Mouse (Mus musculus) CD4-positive helper T cell, adult 2 months (primary cell): Measurements from ENCODE around the gene Mthfd2.
A peak's percentile ranks its signal among the peaks of the same experiment; 100 is the strongest.

Source experiments
- DNase-seq: peaks from one replicate; pipeline ENCODE4 v3.0.0-alpha.2; 2012; ENCODE audit warnings: low read depth, missing footprints, low spot score

Gene Mthfd2

DNA sequence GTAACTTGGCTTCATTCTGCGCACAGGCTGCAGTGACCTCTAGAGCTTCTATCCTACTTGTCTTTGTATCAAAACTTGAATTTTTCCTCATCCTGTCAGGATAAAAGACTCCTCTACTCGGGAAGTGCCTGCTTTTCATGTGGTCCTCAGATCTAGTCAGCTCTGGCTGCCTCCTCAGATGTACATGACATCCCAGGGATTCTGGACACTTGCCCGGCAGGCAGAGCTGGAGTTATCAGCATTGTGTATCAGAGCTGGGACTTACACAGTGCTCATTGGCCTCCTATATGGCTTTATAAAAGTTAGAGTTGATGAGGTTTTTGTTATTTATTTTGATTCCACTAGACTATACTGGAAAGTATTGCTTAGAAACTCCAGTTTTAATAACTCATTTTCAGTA is 15.7 kb upstream of the Mthfd2 start:
- DNase-seq = no peak

DNA sequence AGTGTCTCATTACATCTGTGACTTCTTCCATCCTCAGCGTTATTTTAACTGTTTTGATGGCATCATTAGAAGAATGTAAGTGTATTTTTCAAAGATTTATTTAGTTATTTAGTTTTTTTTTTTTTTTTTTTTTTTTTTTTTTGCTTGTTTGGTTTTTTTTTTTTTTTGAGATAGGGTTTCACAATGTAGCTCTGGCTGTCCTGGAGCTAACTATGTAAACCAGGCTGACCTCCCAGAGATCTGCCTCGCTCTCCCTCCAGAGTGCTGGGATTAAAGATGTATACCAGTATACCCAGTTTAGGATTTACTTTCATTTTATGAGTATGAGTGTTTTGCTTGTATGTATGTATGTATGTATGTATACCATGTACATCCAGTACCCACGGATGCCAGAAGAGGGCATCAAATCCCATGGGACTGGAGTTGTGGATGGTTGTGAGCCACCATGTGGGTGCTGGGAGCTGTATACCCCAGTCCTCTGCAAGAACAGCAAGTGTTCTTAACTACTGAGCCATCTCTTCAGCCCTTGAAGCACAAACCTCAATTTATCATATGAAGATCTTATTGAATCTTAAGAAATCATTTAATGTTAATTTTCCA is 2.0 kb upstream of the Mthfd2 start:
- no peak for DNase-seq

DNA sequence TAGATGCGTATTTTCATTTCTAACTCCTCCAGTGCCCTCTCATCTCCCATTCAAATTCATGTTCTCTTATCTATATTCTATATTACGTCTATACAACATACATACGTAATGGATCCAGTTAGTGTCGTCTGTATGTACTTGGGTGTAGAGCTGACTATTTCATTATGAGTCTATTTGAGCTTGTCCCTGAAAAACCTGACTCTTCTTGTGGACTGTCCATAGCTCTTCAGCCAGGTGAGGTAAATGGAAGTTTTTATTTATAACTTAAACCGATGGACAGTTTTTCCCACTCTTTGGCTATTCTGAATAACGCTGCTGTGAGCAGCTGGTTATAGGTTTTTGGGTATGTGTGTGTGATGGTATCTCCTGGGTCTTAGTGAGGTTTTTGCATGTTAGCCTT is 1.1 kb upstream of the Mthfd2 start:
- peak; percentile 51 for DNase-seq

DNA sequence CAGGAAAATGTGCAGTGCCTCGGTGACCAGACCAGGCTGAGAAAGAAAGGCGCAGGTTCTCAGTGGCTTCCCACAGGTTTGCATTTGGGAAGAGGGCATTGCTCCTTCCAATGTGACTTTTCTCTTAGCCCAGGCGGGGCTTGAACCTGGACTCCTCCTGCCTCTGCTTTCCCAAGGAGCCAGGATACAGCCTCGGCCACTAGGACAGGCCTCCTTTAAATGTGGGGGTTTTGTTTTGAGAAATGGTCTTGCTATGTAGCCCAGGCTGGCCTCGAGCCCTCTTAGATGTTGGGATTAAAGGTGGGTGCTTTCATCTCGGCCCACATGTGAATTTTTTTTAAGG is 657 bp upstream of the Mthfd2 start:
- no peak for DNase-seq

DNA sequence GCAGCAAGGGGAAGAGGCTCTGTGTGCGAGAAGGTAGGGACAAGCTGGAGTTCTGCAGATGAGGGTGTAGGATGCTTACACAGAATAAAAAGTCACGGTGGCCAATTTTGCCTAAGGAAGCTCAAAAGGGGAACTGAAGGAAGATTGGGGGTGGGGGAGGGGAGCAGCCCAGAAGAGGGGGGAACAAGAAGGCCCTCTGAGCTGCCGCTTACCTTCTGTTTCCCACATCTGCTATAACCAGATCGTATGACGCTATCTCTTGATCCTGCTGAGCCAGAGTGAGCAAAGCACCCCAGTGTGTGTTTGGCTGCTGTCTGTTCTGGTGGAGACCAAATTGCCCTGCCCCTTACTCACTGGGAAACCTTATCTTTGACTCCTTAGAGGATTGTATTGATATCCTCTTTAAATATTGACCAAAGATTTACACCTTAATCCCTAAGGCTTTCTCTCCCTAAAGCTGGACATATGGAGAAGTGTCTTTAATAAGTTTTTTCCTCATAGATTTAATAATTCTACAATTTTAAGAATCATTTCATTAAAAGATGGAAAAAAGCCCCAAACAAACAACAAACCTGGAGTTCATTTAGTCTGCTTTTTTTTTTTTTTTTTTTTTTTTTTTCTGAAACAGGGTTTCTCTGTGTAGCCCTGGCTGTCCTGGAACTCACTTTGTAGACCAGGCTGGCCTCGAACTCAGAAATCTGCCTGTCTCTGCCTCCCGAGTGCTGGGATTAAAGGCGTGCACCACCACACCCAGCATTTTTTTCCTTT is 1.9 kb downstream of the Mthfd2 start:
- DNase-seq = no peak

DNA sequence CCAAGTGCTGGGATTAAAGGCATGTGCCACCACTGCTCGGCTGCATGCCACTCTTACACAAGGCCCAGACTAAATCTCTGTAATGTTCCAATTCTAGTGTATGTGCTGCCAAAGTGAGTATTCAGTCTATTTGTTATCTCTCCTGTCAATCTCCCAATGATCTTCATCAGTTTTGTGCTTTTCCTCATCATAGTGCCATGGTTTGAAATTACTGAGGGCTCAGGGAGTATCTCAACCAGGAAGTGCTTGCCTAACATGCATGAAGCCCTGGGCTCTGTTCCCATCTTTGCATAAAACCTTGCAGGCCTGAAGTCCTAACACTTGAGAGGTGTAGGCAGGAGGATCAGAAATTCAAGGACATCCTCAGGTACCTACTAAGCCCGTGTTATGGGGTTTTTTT is 2.9 kb downstream of the Mthfd2 start:
- no peak for DNase-seq

DNA sequence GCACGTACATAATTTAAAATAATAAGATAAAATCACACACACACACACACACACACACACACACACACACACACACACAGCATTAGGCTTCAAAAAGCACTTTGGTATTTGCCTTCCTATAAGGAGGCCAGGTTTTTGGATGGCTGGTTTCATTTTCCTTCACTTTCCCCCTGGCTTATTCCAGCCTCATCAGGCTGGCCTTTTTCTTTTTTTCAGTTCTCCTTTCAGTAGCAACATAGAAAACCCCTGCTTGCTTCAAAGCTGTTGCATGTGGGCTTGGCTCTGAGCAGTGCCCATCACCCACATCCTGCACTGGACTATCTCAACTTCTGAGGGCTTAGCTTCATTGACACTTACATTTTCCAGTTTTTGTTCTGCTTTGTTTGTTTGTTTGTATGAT is 3.8 kb downstream of the Mthfd2 start:
- peak; percentile 27 for DNase-seq

DNA sequence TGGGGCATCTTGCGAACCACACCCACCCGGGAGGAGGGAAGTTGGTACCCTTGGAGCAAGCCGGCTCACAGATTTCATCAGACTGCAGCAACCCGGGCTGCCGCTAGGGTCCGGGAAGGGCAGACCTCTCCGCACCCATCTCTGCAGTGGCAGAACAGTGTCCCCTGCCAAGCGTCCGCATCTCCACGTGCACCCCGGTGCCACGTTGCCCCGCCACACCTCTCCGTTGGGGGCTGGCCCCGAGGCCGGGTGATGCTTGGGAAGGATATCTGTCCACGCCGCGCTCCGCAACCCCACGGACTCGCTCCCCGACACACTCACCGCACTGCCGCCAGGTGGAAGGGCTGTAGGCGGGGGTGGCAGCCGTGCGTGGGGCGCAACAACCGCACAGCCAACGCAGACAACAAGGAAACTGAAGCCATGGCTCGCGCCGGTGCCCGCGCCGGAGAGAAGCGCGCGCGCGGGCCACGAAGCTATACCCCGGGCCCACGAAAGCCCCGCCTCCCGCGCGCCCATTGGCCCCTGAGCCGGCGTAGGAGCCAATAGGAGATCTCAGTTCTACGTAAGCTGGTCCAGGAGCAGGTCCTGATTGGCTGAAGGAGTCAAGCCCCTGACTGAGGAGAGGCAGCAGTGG is 8.5 kb downstream of the Mthfd2 start:
- peak; percentile 93 for DNase-seq

DNA sequence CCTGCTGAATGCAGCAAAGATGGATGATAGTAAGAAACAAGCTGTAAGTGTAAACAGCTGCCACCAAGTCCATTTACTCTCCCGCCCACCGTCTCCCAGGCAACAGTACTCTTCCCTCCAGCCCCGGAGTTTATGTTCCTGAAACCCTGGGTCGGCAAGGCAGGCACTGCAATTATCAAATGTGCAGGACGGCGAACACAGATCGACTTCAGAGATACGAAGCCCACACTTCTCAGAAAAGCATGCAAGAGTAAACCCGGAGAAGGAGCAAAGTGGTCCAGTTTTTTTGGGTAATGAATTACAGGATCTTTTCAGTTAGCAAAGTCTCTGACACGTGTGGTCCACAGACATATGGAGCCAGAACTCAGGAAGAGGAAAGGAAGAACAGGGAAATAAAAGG is 9.7 kb downstream of the Mthfd2 start:
- DNase-seq = no peak

DNA sequence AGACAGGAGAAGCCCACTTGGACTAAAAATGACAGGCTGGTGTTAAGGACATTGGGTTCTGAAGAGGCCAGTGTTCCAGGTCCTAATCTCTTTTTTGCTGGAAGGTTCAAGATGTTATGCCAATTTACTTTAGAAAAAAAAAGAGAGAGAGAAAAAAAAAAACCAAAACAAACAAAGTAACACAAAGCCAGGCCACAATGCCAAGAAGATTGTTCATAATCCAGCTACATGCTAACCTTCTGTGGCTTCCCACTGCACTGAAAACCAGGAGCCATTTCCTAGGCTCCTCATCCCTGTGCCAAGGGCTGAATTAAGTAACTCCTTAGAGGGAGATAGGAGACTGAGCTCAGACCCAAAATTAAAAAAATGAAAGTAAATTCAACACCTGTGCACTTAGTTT is 10.4 kb downstream of the Mthfd2 start:
- DNase-seq = no peak

DNA sequence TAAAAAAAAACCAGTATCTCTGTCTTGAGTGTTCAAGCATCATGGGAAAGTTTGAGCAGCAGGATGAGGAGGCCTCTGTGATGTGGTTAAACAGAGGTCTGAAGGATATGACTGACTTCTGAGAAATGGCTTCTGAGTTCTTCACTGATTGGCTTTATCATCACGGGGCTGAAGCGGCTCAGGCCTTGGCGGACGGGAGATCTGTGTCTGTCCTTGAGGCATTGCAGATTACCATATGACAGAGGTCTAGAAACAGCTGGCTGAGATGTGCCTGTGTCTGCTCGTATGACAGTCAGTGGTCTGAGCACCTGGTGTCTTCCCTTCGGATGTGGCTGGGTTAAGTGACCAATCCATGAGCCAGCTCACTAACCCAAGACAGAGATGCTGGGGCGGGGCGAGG is 13.2 kb downstream of the Mthfd2 start:
- DNase-seq = peak; percentile 83

DNA sequence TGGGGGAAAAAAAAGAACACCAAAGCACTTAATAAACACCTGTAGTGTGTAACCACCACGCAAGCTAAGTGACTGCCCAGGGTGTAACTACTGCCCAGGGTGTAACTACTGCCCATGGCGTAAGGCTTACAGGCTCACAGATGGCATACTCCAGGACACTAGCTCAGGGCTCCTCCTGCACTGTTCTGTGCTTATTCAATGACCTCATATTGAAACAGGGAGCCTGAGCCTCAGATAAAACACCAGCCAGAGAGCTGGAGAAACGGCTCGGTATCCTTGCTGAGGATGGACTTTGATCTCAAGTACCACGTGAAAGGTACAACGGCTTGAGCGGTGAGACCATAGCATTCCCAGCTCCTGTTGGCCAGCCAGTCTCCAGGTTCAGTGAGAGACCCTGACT is 13.7 kb downstream of the Mthfd2 start:
- DNase-seq = no peak

DNA sequence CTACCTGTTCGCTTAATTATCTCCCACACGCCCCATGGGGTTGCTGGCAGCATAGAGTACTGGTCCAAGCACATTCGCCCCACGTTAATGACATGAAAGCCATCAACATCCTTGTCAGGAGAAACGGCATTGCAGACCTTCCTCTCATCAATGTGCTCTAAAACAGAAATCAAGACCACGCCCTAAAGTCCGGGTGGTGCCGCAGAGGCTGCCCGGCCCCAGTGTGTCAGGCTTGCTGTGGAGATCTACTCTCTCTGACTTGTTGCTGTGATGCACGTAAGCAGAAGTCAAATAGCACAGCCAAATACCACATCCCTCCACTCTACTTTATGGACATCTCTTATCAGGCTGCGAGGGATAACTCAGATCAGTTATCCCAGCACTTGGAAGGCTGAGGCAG is 14.5 kb downstream of the Mthfd2 start:
- DNase-seq = peak; percentile 19

DNA sequence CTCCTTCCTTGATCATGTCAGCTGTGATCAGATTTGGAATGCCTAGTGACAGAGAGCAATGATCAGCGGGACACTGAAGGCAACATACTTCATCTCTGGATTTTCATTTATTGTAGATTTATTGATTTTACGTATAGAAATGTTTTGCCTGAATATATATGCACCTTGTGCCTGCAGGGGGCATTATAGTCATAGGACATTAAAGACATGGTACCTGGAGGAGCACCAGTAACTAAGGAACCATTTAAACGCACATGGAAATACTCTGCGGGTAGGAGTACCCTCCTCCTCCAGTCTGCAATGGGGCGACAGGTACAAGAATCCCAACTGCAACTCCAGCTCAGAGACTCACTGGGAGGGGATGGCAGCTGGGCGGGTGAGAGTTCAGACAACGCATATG is 16.7 kb downstream of the Mthfd2 start:
- peak; percentile 50 for DNase-seq

DNA sequence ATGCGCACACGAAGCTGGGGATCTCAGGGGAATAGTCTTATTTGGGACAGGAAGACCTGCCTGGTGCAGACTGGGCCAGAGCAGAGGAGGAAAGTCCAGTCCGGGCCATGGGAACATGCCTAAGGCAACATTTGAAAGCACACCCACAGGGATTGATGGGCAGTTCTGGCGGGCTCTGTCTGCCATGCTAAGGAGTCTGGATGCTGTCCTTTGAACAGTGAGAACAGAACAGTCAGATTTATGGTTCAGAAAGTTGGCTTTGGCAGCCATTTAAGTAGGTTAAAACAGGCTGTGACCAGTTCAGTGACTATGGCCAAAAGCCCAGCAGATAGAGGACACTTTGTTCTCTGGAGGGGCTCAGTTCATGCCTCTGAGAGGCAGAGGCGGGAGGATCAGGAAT is 23.4 kb downstream of the Mthfd2 start:
- no peak for DNase-seq

DNA sequence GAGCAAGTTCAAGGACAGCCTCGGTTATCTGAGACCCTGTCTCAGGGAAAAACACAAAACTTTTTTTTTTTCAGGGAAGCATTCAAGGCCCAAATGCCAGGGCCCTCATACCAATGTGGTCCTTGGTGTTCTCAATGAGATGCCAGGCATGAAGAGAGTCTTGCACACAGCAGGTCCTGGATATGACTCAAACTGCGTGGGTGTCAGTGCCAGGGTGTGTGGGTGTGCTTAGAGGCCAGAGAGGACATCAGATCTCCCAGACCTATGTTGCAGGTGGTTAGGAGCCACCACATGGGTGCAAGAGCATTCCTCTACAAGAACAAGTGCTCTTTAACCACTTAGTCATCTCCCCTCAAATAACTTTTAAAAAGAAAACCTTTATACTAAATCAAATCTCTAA is 24.4 kb downstream of the Mthfd2 start:
- DNase-seq = no peak

DNA sequence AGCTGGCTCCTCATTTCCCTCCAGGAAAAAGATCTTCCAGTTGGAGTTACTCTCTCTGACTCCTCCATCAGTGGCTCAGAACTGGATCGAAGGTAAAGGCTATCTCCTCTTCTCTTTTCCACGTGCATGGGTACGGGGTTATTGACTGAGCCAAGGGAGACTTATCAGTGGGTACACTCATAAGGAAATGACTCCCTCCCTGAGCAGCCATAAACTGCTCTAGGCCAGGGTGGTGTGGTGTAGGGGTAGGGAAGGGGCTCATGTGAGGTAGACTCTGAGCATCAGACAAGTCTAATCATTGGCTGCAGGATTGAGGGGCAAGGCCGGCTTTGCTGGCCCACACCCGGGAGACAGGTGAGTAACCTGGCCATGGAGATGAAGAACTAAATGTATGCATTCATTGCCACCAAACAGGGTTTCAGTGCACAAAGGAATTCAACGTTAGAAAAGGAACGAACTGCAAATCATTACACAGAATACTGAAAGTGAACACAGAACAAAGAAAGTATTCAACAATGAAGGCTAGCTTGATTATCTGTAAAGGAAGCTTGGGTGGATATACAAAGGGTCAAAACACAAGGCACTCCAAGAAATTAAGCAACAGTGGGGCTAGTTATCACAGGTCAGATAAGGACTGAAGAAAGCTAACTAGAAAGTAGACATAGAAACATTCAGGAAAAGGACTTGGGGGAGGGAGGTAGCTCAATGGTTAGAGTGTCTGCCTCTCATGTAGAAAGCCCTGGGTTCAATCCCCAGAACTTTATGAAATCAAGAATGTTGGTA is 25.1 kb downstream of the Mthfd2 start:
- no peak for DNase-seq

DNA sequence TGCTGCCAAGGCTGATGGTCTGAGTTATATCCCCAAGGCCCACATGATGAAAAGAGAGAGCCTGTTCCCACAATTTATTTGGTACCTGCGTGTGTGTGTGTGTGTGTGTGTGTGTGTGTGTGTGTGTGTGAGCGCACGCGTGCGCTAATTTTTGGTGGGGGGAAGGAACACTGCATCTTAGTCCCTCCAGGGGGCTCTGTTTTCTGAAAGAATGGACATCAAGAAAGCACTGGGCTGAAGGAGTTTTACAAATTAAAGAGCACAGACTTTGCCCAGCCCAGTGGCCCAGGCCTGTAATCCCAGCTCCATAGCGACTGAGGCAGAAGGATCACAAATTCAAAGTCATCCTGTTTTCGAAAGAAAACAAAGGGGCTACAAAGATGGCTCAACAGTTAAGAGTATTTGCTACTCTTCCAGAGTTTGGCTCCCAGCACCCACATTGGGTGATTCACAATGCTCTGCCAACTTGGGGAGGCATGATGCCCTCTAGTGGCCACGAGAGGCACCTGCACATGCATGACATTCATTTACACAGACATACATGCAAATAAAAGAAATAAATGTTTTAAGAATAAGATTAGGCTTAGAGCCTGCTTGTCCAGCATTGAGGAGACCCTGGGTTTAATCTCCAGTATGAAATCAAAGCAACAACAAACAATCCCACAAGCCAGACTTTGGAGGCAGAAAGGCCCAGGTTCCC is 45.3 kb downstream of the Mthfd2 start:
- DNase-seq = peak; percentile 37

DNA sequence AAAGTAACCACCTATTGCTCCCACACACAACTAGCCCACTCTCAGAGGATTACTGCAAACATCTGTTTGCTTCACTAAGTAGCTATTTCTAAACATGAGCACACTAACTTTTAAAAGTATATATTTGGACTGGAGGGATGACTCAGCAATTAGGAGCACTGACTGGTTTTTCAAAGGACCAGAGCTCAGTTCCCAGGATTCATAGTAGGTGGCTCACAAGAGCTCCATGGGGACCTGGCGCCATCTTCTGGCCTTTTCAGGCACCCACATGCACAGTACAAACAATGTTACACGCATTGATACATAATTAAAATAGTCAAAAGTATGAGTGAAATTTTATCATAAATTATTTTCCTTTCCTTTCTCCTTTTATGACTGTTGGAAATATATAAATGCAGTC is 46.8 kb downstream of the Mthfd2 start:
- peak; percentile 36 for DNase-seq

DNA sequence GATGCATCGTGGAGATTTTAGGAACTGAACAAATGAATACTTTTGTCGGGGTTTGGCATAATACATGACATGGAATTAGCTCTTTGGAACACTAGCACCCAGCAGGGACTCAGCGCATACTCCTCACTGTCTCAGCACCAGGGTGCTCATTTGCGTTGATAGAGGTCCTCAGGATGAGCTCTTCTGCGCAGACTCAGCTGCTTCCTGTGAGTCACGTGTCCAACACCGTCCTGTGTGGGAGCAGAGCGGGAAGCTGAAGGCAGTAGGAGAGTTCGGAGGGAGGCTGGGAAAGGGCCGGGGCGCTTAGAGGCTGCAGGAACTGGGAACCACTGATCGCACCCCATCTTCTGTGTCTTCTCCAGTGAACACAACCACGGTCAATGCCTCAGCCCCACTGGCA is 48.6 kb downstream of the Mthfd2 start:
- no peak for DNase-seq

DNA sequence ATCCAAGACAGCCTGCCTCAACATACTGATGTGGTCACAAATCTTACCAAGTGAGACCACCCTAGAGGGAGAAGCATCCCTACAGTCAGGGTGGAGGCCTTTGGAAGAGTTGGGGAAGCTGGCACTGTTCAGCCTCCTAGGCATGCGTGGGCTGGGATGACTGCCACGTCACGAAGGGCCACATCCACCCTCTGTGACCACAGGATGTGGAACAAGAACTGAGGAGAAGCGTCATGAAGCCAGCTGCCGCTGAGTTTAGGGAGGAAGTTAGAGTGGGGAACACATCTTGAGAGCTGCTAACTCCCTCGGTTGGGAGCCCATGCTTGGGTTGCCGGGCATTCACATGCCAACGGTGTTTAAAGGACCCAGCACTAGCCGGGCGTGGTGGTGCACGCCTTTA is 52.0 kb downstream of the Mthfd2 start:
- peak; percentile 70 for DNase-seq
